Mouse (Mus musculus) spleen, adult 18-20 months (tissue): ENCODE results near the gene Piezo1.

Source experiments
- DNase-seq, 2 experiments: peaks; one replicate each; pipeline ENCODE4 v3.0.0; 2022; ENCODE audit warnings: mixed read lengths in 2 of 2

Piezo1 gene

GRCm38 (mm10) chr8:122484831-122485230 lies 66.3 kb downstream of the Piezo1 start:
- no peak for DNase-seq

- no peak for DNase-seq
Measured at GRCm38 (mm10) chr8:122483877-122484276, 67.3 kb downstream of the Piezo1 start.

GRCm38 (mm10) chr8:122482448-122482847 lies 68.7 kb downstream of the Piezo1 start:
- no peak for DNase-seq

GRCm38 (mm10) chr8:122475580-122476320 lies 75.4 kb downstream of the Piezo1 start, which contains the start of the genes Rnf166 and Ctu2:
Gene Rnf166, minus strand, starts transcription at chr8:122476064.
Gene Ctu2, plus strand, starts transcription at chr8:122476143.
- DNase-seq = peak; percentile 83 to 93

GRCm38 (mm10) chr8:122474951-122475560 lies 76.1 kb downstream of the Piezo1 start:
- peak in 1 of 2 experiments; percentile 24 for DNase-seq

- peak; percentile 22 to 23 for DNase-seq
Measured at GRCm38 (mm10) chr8:122473911-122474421, 77.2 kb downstream of the Piezo1 start.

GRCm38 (mm10) chr8:122470691-122471090 lies 80.4 kb downstream of the Piezo1 start:
- no peak for DNase-seq

GRCm38 (mm10) chr8:122469965-122470364 lies 81.2 kb downstream of the Piezo1 start:
- no peak for DNase-seq

- DNase-seq = no peak
Measured at GRCm38 (mm10) chr8:122469407-122469806, 81.7 kb downstream of the Piezo1 start.

GRCm38 (mm10) chr8:122467816-122468215 lies 83.3 kb downstream of the Piezo1 start:
- DNase-seq = no peak

GRCm38 (mm10) chr8:122464985-122465384 lies 86.1 kb downstream of the Piezo1 start:
- no peak for DNase-seq

- DNase-seq = no peak
Measured at GRCm38 (mm10) chr8:122463651-122464640, 87.2 kb downstream of the Piezo1 start.

GRCm38 (mm10) chr8:122462510-122462909 lies 88.6 kb downstream of the Piezo1 start:
- no peak for DNase-seq

- no peak for DNase-seq
Measured at GRCm38 (mm10) chr8:122461473-122462148, 89.5 kb downstream of the Piezo1 start.

- DNase-seq = peak; percentile 50 to 64
Measured at GRCm38 (mm10) chr8:122460524-122461472, 90.3 kb downstream of the Piezo1 start, which contains the start of gene Snai3. Gene Snai3, minus strand, starts transcription at chr8:122460733.

- no peak for DNase-seq
Measured at GRCm38 (mm10) chr8:122459990-122460389, 91.1 kb downstream of the Piezo1 start.

GRCm38 (mm10) chr8:122459218-122459900 lies 91.8 kb downstream of the Piezo1 start:
- peak in 1 of 2 experiments; percentile 60 for DNase-seq

GRCm38 (mm10) chr8:122457171-122457570 lies 94.0 kb downstream of the Piezo1 start:
- no peak for DNase-seq

- DNase-seq = no peak
Measured at GRCm38 (mm10) chr8:122454409-122454808, 96.7 kb downstream of the Piezo1 start.

GRCm38 (mm10) chr8:122452154-122452553 lies 99.0 kb downstream of the Piezo1 start:
- no peak for DNase-seq
